Mouse (Mus musculus) left cerebral cortex, adult 8-10 months (tissue): ENCODE measurements around the gene Olfr1012. TPM values are rescaled to one million over a fixed set of nuclear protein-coding genes. Genes with fewer than 3 reads are reported as not detected.
"Not testable (repeated sequence)": the region's sequence is repeated elsewhere in the genome, so short reads cannot be mapped to it uniquely, and the experiment has no call there.

Source experiments
- DNase-seq, 2 experiments: peaks; one replicate each; pipeline ENCODE4 v3.0.0; 2022; ENCODE audit warnings: low spot score in 2 of 2
- total RNA-seq, 4 experiments: library from RNA; stranded (reverse); gene quantifications; 2 replicates each; pipeline ENCODE4 v1.2.4; 2022

Gene Olfr1012
- total RNA-seq: not detected

DNA sequence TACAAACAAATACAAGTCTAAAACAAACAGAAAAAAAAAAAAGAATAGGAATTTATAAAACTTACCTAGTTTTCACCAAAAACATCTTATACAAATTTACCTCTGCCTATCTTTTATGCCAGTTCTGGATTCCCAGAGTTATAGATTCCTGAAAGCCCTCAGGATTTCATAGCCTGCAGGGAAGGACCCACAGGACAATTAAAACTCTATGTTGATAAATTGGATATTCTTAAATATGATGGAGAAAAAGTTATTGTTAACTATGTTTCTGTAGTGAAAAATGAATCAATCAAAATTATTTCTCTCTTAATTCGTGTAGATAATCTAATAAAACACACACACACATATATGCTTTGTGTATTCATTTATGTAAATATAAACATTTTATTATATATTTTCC lies at the start of gene Olfr1012:
Gene Olfr1012, minus strand, starts transcription at position 101 of the 400 bp plus-strand sequence.
- DNase-seq: no peak

GRCm38 (mm10) chr2:85804501-85804900 lies 41.9 kb upstream of the Olfr1012 start:
- no peak for DNase-seq

DNA sequence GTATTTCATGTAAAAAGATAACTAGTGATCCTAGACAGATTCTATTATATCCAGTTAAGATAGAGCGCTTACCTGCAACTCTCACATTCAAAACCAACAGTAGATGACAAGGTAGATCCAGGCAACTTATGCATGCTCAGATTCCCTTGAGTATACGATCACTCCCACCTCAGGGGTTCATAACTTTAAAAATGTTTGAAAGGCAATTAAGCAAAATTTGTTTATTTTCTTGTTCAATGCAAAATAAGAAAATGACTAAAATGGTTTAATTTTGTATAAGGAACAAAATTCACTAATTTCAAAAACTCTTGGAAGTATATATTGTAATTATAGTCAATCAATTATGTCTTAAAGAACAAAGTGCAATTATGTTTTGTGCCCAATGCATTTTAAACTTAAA lies 39.9 kb upstream of the Olfr1012 start, which contains the start of gene Olfr1016:
Gene Olfr1016, minus strand, starts transcription at position 101 of the 400 bp plus-strand sequence.
- no peak for DNase-seq

- no peak for DNase-seq
These were observed 29.8 kb upstream of the Olfr1012 start for GRCm38 (mm10) chr2:85792331-85792730.

- no peak for DNase-seq
These were observed 19.2 kb upstream of the Olfr1012 start, which contains the start of gene Olfr1015 for GRCm38 (mm10) chr2:85781717-85782116. TSS of gene Olfr1015 (plus strand) at chr2:85782017.

GRCm38 (mm10) chr2:85772413-85772812 lies 9.8 kb upstream of the Olfr1012 start, which contains the start of gene Olfr1014:
TSS of gene Olfr1014 (plus strand) at chr2:85772713.
- no peak for DNase-seq

GRCm38 (mm10) chr2:85766798-85767197 lies 4.2 kb upstream of the Olfr1012 start, which contains the start of gene Olfr1013:
TSS of gene Olfr1013 (plus strand) at chr2:85767098.
- no peak for DNase-seq

- DNase-seq: no peak
These were observed 8.7 kb downstream of the Olfr1012 start for GRCm38 (mm10) chr2:85753822-85754221.

DNA sequence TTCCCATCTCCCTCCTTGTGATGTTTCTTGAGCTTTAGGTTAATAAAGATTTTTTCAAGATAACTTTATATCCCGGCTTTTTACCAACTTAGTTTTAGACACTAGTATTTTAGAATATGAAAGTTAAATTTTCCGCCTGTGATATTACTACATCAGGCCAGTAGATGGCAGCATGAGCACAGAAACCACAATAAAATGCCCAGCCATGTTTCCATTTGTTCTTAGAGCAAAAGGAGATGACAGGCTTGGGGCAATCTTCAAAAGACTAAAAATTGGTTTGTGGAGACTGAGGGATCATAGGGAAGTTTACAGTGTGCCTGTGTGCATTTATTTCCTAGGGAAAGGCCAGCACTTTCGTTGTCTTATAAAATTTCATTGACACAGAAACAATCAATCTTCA lies 36.8 kb downstream of the Olfr1012 start:
- no peak for DNase-seq

DNA sequence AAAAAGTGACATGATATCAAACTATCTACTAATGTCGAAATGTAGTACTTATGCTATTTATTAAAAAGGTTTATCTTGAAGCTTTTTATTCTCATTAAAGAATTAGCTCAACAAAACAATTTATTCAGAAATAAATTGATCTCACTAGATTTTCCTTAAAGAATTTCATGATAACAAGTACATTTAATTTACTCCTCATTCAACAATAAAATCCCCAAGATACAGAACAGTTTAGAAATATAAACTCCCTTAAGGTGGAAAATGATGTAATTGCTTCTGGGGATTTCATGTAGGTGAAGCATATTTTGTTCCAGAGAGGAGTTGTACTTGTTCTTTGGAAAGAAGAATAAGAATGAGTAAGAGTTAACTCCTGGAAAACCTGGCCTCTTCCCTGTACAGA lies 47.4 kb downstream of the Olfr1012 start, which contains the start of gene Olfr1009:
Gene Olfr1009, plus strand, starts transcription at position 301 of the 400 bp plus-strand sequence.
- no peak for DNase-seq

GRCm38 (mm10) chr2:85711159-85711558 lies 51.4 kb downstream of the Olfr1012 start:
- DNase-seq: no peak

- not testable (repeated sequence) for DNase-seq
These were observed 51.9 kb downstream of the Olfr1012 start for GRCm38 (mm10) chr2:85710680-85711079.

Other genes starting within 250 kb of the Olfr1012 start
- gene 4833423E24Rik, start 243.7 kb downstream of the Olfr1012 start, total RNA-seq: under 1 TPM in 3 of 4 experiments, not detected in 1; 0.15 to 0.27 (median 0.16) TPM
- not detected for gene Olfr996, start 183.6 kb downstream of the Olfr1012 start, total RNA-seq
- gene Olfr998, start 173.8 kb downstream of the Olfr1012 start, total RNA-seq: not detected
- gene Olfr1000, start 150.9 kb downstream of the Olfr1012 start, total RNA-seq: not detected
- gene Olfr1002, start 112.1 kb downstream of the Olfr1012 start, total RNA-seq: not detected
- not detected for gene Olfr154, start 98.3 kb downstream of the Olfr1012 start, total RNA-seq
- gene Olfr1006, start 84.0 kb downstream of the Olfr1012 start, total RNA-seq: not detected
- not detected for gene Olfr1008, start 73.3 kb downstream of the Olfr1012 start, total RNA-seq
- not detected for gene Olfr1009, start 47.3 kb downstream of the Olfr1012 start, total RNA-seq
- not detected for gene Olfr1013, start 4.3 kb upstream of the Olfr1012 start, total RNA-seq
- gene Olfr1014, start 9.9 kb upstream of the Olfr1012 start, total RNA-seq: not detected
- not detected for gene Olfr1015, start 19.3 kb upstream of the Olfr1012 start, total RNA-seq
- gene Olfr1016, start 39.8 kb upstream of the Olfr1012 start, total RNA-seq: not detected
- gene Olfr1018, start 55.7 kb upstream of the Olfr1012 start, total RNA-seq: not detected
- not detected for gene Olfr1019, start 82.7 kb upstream of the Olfr1012 start, total RNA-seq
- not detected for gene Olfr1020, start 84.3 kb upstream of the Olfr1012 start, total RNA-seq
- not detected for gene Olfr1022, start 105.8 kb upstream of the Olfr1012 start, total RNA-seq
- gene Olfr1023, start 122.9 kb upstream of the Olfr1012 start, total RNA-seq: not detected
- not detected for gene Olfr1024, start 142.3 kb upstream of the Olfr1012 start, total RNA-seq
- gene Olfr1025-ps1, start 152.4 kb upstream of the Olfr1012 start, total RNA-seq: not detected
- not detected for gene Olfr1026, start 158.8 kb upstream of the Olfr1012 start, total RNA-seq
- gene Olfr1028, start 187.7 kb upstream of the Olfr1012 start, total RNA-seq: under 1 TPM in 2 of 4 experiments, not detected in 2; 0.09 to 0.11 TPM
- under 1 TPM in 1 of 4 experiments, not detected in 3; 0.18 TPM for gene Olfr1029, start 211.1 kb upstream of the Olfr1012 start, total RNA-seq
- not detected for gene Olfr1030, start 216.5 kb upstream of the Olfr1012 start, total RNA-seq
- gene Olfr1031, start 227.5 kb upstream of the Olfr1012 start, total RNA-seq: not detected
- not detected for gene Olfr1032, start 242.8 kb upstream of the Olfr1012 start, total RNA-seq